Mouse (Mus musculus) kidney, embryonic 16.5 days (tissue): ENCODE results near the gene Grip2. TPM values are rescaled to one million over a fixed set of nuclear protein-coding genes. Genes with fewer than 3 reads are reported as not detected.

ENCODE experiments used
- ATAC-seq: fragments of 200-750 bp; cut with Nextera tagmentation; 2 replicates; pipeline ENCODE4 v1.8.0; 2017; ENCODE audit warnings: moderate TSS enrichment; ENCODE audit not compliant: low FRiP score, low TSS enrichment
- H3K27ac ChIP-seq: fragments of 300-500 bp; sonication (generic); 2 replicates; pipeline ENCODE4 v1.5.1; 2014; ENCODE audit warnings: low read length
- H3K27me3 ChIP-seq: fragments of 300-500 bp; sonication (generic); 2 replicates; pipeline ENCODE4 v1.6.1; 2014; ENCODE audit warnings: low read length, control low read depth, mixed read lengths; ENCODE audit not compliant: insufficient read depth
- H3K36me3 ChIP-seq: fragments of 300-500 bp; sonication (generic); 2 replicates; pipeline ENCODE4 v1.6.1; 2014; ENCODE audit warnings: low read length, control low read depth, mixed read lengths; ENCODE audit not compliant: insufficient read depth
- H3K4me1 ChIP-seq: fragments of 300-500 bp; sonication (generic); 2 replicates; pipeline ENCODE4 v1.6.1; 2014; ENCODE audit warnings: low read length, control low read depth, mixed read lengths; ENCODE audit not compliant: insufficient read depth
- H3K4me2 ChIP-seq: fragments of 300-500 bp; sonication (generic); replicated peaks from 2 replicates; pipeline ENCODE4 v1.6.1; 2014; ENCODE audit warnings: low read depth, low read length
- H3K4me3 ChIP-seq: fragments of 300-500 bp; sonication (generic); 2 replicates; pipeline ENCODE4 v1.5.1; 2014; ENCODE audit warnings: mild to moderate bottlenecking, low read length
- H3K9ac ChIP-seq: fragments of 300-500 bp; sonication (generic); replicated peaks from 2 replicates; pipeline ENCODE4 v1.6.1; 2014; ENCODE audit warnings: low read length
- H3K9me3 ChIP-seq: fragments of 300-500 bp; sonication (generic); 2 replicates; pipeline ENCODE4 v1.6.1; 2016; ENCODE audit warnings: low read length, control low read depth
- WGBS: fragments of 180-500 bp; shearing (Covaris S2); extraction: QIAGEN DNeasy Blood & Tissue Kit; methylation state at CpG from one replicate; pipeline ENCODE4 v1.1.7; 2014; 5-methylcytosine and 5-hydroxymethylcytosine counted together
- polyA plus RNA-seq: library from polyadenylated mRNA; unstranded; fragments of >200 nt; fragmentation: Nextera tagmentation; extraction: Ambion mirVana; gene quantifications from 2 replicates; pipeline ENCODE4 v1.2.1, GENCODE M21; 2015

The Grip2 gene
- polyA plus RNA-seq, 1 experiment from 2014 or later, result 0.84 TPM

GRCm38 (mm10) chr6:91839010-91839871, 12.2 kb upstream of the Grip2 start:
- H3K36me3 ChIP-seq, result no peaks in the 10 kb centered on the region
- peaks cover 8% of the 10 kb centered on the region for H3K4me1 ChIP-seq
- peak; percentile 54; the same call in 1 of the 2 replicates for ATAC-seq
- H3K4me2 ChIP-seq, result no peak overlapping the region
- no peak overlapping the region for H3K27ac ChIP-seq
- 14% methylated on average over 23 of the region's 23 CpGs for WGBS
- H3K27me3 ChIP-seq, result peaks cover 42% of the 10 kb centered on the region
- no peak overlapping the region for H3K4me3 ChIP-seq
- H3K9ac ChIP-seq, result no peak overlapping the region
- no peaks in the 10 kb centered on the region for H3K9me3 ChIP-seq

GRCm38 (mm10) chr6:91832863-91833440, 5.9 kb upstream of the Grip2 start:
- no peak overlapping the region for H3K27ac ChIP-seq
- H3K36me3 ChIP-seq, result no peaks in the 10 kb centered on the region
- no peaks in the 10 kb centered on the region for H3K27me3 ChIP-seq
- H3K4me1 ChIP-seq, result no peaks in the 10 kb centered on the region
- ATAC-seq, result no peak
- H3K4me3 ChIP-seq, result no peak overlapping the region
- WGBS, result 12% methylated on average over 3 of the region's 3 CpGs
- H3K9ac ChIP-seq, result no peak overlapping the region
- H3K4me2 ChIP-seq, result no peak overlapping the region
- H3K9me3 ChIP-seq, result no peaks in the 10 kb centered on the region

- WGBS, result 68% methylated on average over 5 of the region's 5 CpGs
- no peak overlapping the region for H3K4me3 ChIP-seq
- no peaks in the 10 kb centered on the region for H3K4me1 ChIP-seq
- H3K27ac ChIP-seq, result no peak overlapping the region
- H3K9ac ChIP-seq, result no peak overlapping the region
- ATAC-seq, result no peak
- H3K4me2 ChIP-seq, result no peak overlapping the region
- no peaks in the 10 kb centered on the region for H3K9me3 ChIP-seq
- H3K36me3 ChIP-seq, result no peaks in the 10 kb centered on the region
- H3K27me3 ChIP-seq, result no peaks in the 10 kb centered on the region
These were observed 876 bp upstream of the Grip2 start for GRCm38 (mm10) chr6:91827926-91828325.

- Histone ChIP-seq H3K27ac (no peak overlapping the region), H3K9me3 (0 out of 2 replicates have a peak, but pooled peaks cover 5% of the 10 kb centered on the region), H3K4me1 (no peaks in the 10 kb centered on the region), H3K9ac (no peak overlapping the region), H3K36me3 (no peaks in the 10 kb centered on the region), H3K4me3 (no peak overlapping the region), H3K4me2 (no peak overlapping the region), H3K27me3 (no peaks in the 10 kb centered on the region)
- WGBS, result 72% methylated on average over 8 of the region's 8 CpGs
- no peak for ATAC-seq
These were observed 8.8 kb downstream of the Grip2 start for GRCm38 (mm10) chr6:91818271-91818670.

- 75% methylated on average over 6 of the region's 6 CpGs for whole genome bisulfite sequencing
These were observed 11.1 kb downstream of the Grip2 start for GRCm38 (mm10) chr6:91815976-91816375.

GRCm38 (mm10) chr6:91813611-91814010, 13.4 kb downstream of the Grip2 start:
- Histone ChIP-seq H3K27me3 (peaks cover 6% of the 10 kb centered on the region; the same call in 1 of the 2 replicates), H3K36me3 (no peaks in the 10 kb centered on the region), H3K4me3 (no peak overlapping the region), H3K27ac (no peak overlapping the region), H3K9me3 (no peaks in the 10 kb centered on the region), H3K9ac (no peak overlapping the region), H3K4me2 (no peak overlapping the region), H3K4me1 (no peaks in the 10 kb centered on the region)
- ATAC-seq, result no peak
- WGBS, result 81% methylated on average over 3 of the region's 3 CpGs

More at GRCm38 (mm10) chr6:91815976-91816375, 11.1 kb downstream of the Grip2 start:
- H3K4me1 ChIP-seq, result no peaks in the 10 kb centered on the region
- ATAC-seq, result no peak
- H3K27ac ChIP-seq, result no peak overlapping the region
- no peak overlapping the region for H3K9ac ChIP-seq
- H3K27me3 ChIP-seq, result no peaks in the 10 kb centered on the region
- no peak overlapping the region for H3K4me3 ChIP-seq
- no peak overlapping the region for H3K4me2 ChIP-seq
- no peaks in the 10 kb centered on the region for H3K9me3 ChIP-seq
- no peaks in the 10 kb centered on the region for H3K36me3 ChIP-seq

- Histone ChIP-seq H3K4me2 (no peak overlapping the region), H3K9me3 (no peaks in the 10 kb centered on the region), H3K36me3 (no peaks in the 10 kb centered on the region), H3K4me1 (0 out of 2 replicates have a peak, but pooled peaks cover 7% of the 10 kb centered on the region), H3K27me3 (peaks cover 32% of the 10 kb centered on the region), H3K4me3 (no peak overlapping the region), H3K27ac (no peak overlapping the region), H3K9ac (no peak overlapping the region)
- WGBS, result 9% methylated on average over 1 of the region's 1 CpGs
- ATAC-seq, result no peak
These were observed 17.0 kb downstream of the Grip2 start for GRCm38 (mm10) chr6:91810007-91810406.

- Histone ChIP-seq H3K9me3 (no peaks in the 10 kb centered on the region), H3K9ac (no peak overlapping the region), H3K4me1 (0 out of 2 replicates have a peak, but pooled peaks cover 7% of the 10 kb centered on the region), H3K4me2 (no peak overlapping the region), H3K36me3 (no peaks in the 10 kb centered on the region), H3K27me3 (peaks cover 36% of the 10 kb centered on the region), H3K27ac (no peak overlapping the region), H3K4me3 (no peak overlapping the region)
- no peak for ATAC-seq
- WGBS, result 58% methylated on average over 6 of the region's 6 CpGs
These were observed 19.0 kb downstream of the Grip2 start for GRCm38 (mm10) chr6:91808022-91808421.

GRCm38 (mm10) chr6:91807169-91807568, 19.9 kb downstream of the Grip2 start:
- ATAC-seq, result no peak
- H3K36me3 ChIP-seq, result no peaks in the 10 kb centered on the region
- H3K4me3 ChIP-seq, result peak overlapping the region; percentile 11; the same call in 1 of the 2 replicates
- WGBS, result 2% methylated on average over 23 of the region's 23 CpGs
- 0 out of 2 replicates have a peak, but pooled peaks cover 7% of the 10 kb centered on the region for H3K4me1 ChIP-seq
- peak overlapping the region; percentile 43 for H3K4me2 ChIP-seq
- peaks cover 36% of the 10 kb centered on the region for H3K27me3 ChIP-seq
- no peak overlapping the region for H3K27ac ChIP-seq
- H3K9me3 ChIP-seq, result no peaks in the 10 kb centered on the region
- peak overlapping the region; percentile 4; the same call in 1 of the 2 replicates for H3K9ac ChIP-seq

GRCm38 (mm10) chr6:91804177-91804576, 22.9 kb downstream of the Grip2 start:
- Histone ChIP-seq H3K4me3 (no peak overlapping the region), H3K4me1 (0 out of 2 replicates have a peak, but pooled peaks cover 10% of the 10 kb centered on the region), H3K36me3 (no peaks in the 10 kb centered on the region), H3K27me3 (peaks cover 36% of the 10 kb centered on the region), H3K27ac (no peak overlapping the region), H3K4me2 (no peak overlapping the region), H3K9ac (no peak overlapping the region), H3K9me3 (no peaks in the 10 kb centered on the region)
- WGBS, result 35% methylated on average over 7 of the region's 7 CpGs
- ATAC-seq, result no peak
